Mouse (Mus musculus) midbrain, embryonic 16.5 days (tissue): ENCODE measurements around the gene Smoc1. TPM values are rescaled to one million over a fixed set of nuclear protein-coding genes. Genes with fewer than 3 reads are reported as not detected.

Experiments used
- ATAC-seq: fragments of 200-750 bp; cut with Nextera tagmentation; 2 replicates; pipeline ENCODE4 v1.8.0; 2017; ENCODE audit warnings: moderate TSS enrichment
- H3K27ac ChIP-seq: fragments of 300-500 bp; sonication (generic); 2 replicates; pipeline ENCODE4 v1.5.1; 2014; ENCODE audit warnings: mild to moderate bottlenecking, low read length, mixed read lengths
- H3K27me3 ChIP-seq: fragments of 300-500 bp; sonication (generic); 2 replicates; pipeline ENCODE4 v1.6.1; 2014; ENCODE audit warnings: low read depth, low read length, mixed read lengths; ENCODE audit not compliant: control insufficient read depth, insufficient read depth
- H3K36me3 ChIP-seq: fragments of 300-500 bp; sonication (generic); 2 replicates; pipeline ENCODE4 v1.6.1; 2014; ENCODE audit warnings: mild to moderate bottlenecking, low read length, moderate library complexity, mixed read lengths; ENCODE audit not compliant: control insufficient read depth, insufficient read depth
- H3K4me1 ChIP-seq: fragments of 300-500 bp; sonication (generic); 2 replicates; pipeline ENCODE4 v1.6.1; 2014; ENCODE audit warnings: mild to moderate bottlenecking, low read length, mixed read lengths; ENCODE audit not compliant: control insufficient read depth, insufficient read depth
- H3K4me2 ChIP-seq: fragments of 300-500 bp; sonication (generic); 2 replicates; pipeline ENCODE4 v1.6.1; 2014; ENCODE audit warnings: mild to moderate bottlenecking, low read length, mixed read lengths
- H3K4me3 ChIP-seq: fragments of 300-500 bp; sonication (generic); 2 replicates; pipeline ENCODE4 v1.5.1; 2014; ENCODE audit warnings: low read depth, mild to moderate bottlenecking, low read length, moderate library complexity, mixed read lengths
- H3K9ac ChIP-seq: fragments of 300-500 bp; sonication (generic); 2 replicates; pipeline ENCODE4 v1.6.1; 2014; ENCODE audit warnings: low read depth, low read length, mixed read lengths
- H3K9me3 ChIP-seq: fragments of 300-500 bp; sonication (generic); replicated peaks from 2 replicates; pipeline ENCODE4 v1.6.1; 2014; ENCODE audit warnings: mild to moderate bottlenecking, low read length, mixed read lengths; ENCODE audit not compliant: control insufficient read depth, poor library complexity, severe bottlenecking
- whole genome bisulfite sequencing: fragments of 180-500 bp; shearing (Covaris S2); extraction: QIAGEN DNeasy Blood & Tissue Kit; methylation state at CpG from one replicate; pipeline ENCODE4 v1.1.7; 2014; 5-methylcytosine and 5-hydroxymethylcytosine counted together
- polyA plus RNA-seq: library from polyadenylated mRNA; unstranded; fragments of >200 nt; fragmentation: Nextera tagmentation; extraction: Ambion mirVana; gene quantifications from 2 replicates; pipeline ENCODE4 v1.2.1, GENCODE M21; 2015

The Smoc1 gene
- polyA plus RNA-seq, 1 experiment from 2014 or later: 29.0 TPM

DNA sequence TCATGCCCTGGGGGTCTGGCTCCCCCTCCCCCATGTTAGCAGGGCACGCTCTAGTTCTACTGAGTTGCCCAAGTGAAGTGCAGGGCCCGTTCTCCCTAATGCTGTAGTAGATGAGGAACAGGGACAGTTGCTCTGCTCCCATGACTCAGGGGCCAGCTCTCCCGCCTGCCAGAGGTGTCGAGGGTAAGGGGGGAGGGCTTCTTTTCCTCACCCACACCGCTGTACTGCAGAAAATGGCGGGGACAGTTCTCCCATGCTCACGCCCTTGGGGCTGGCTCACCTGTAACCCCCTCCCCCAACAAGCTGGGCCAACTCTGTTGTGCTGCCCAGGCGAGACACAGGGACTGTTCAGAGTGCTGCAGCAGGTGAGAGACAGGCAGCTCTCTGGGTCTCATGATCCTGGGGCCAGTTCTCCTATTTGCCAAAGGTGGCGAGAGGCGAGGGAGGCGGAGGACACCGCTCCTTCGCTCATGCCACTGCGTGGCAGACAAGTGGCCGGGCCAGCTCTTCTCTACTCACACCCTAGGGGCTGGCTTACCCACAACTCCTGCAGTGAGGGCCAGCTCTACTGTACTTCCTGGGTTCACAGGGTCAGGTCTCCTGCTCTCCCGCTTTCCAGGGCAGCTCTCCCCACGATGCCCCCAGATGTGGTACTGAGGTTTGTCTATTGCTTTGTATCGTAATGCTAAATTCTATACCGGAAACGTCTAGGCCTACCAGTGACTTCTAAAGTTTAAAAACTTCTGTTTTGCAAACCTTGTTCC, 7.9 kb upstream of the Smoc1 start:
- no peak overlapping the region for H3K4me2 ChIP-seq
- H3K9ac ChIP-seq: no peak overlapping the region
- H3K4me1 ChIP-seq: no peaks in the 10 kb centered on the region
- H3K9me3 ChIP-seq: no peaks in the 10 kb centered on the region
- WGBS: 85% methylated on average over 20 of the region's 20 CpGs
- no peak overlapping the region for H3K27ac ChIP-seq
- H3K4me3 ChIP-seq: no peak overlapping the region
- H3K36me3 ChIP-seq: no peaks in the 10 kb centered on the region
- ATAC-seq: no peak
- no peaks in the 10 kb centered on the region for H3K27me3 ChIP-seq

DNA sequence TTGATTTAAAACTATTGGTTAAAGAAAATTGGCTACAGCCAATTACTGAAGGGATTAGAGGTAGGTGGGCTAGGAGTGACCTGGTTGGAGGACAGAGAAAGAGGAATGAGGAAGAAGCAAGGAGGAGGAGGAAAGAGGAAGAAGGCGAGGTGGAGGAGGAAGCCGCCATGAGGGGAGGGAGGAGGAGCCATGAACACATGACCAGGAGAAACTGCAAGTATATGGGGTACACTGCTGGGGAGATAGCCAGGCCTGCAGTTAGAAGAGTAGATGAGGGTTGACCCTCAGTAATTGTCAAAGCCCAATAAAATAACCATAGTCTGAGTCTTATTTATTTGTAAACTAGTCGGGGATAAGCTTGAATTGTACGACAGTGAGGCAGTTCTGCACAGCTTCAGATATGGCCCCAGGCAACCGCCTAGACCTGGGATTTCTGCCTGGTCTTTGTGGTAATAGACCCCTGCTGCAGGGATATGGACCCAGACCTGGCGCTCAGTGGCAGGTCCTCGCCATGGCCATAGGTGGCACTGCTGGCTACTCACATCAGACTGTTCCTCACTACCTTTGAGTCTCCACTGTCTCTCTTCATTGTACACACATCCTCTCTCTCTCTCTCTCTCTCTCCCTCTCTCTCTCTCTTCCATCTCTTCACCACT, 7.2 kb upstream of the Smoc1 start:
- no peaks in the 10 kb centered on the region for H3K27me3 ChIP-seq
- WGBS: 92% methylated on average over 7 of the region's 7 CpGs
- no peaks in the 10 kb centered on the region for H3K36me3 ChIP-seq
- H3K27ac ChIP-seq: no peak overlapping the region
- no peak overlapping the region for H3K9ac ChIP-seq
- H3K9me3 ChIP-seq: no peaks in the 10 kb centered on the region
- H3K4me2 ChIP-seq: no peak overlapping the region
- no peak for ATAC-seq
- H3K4me3 ChIP-seq: no peak overlapping the region
- no peaks in the 10 kb centered on the region for H3K4me1 ChIP-seq

DNA sequence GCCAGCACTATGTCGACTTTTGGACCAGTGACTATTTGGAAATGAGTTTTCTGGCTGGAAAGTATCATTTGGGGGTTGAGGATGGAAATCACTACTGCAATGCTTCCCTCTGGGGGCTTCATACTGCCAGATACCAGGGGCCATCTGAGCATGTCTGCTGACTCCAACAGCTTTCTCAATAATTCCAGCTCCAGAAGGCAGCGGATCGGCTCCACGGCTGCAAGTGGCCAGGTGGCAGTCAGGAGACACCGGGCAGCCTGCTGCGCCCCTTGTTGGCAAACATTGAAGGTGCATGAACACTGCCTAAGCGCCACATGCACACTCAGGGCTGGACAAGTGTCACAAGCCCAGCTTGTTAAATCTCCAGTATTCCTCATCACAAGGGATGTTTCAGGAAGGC, 2.2 kb upstream of the Smoc1 start:
- H3K4me1 ChIP-seq: peaks cover 8% of the 10 kb centered on the region; the same call in 1 of the 2 replicates
- no peak overlapping the region for H3K27ac ChIP-seq
- no peaks in the 10 kb centered on the region for H3K27me3 ChIP-seq
- WGBS: 88% methylated on average over 7 of the region's 7 CpGs
- H3K9ac ChIP-seq: no peak overlapping the region
- no peaks in the 10 kb centered on the region for H3K9me3 ChIP-seq
- H3K36me3 ChIP-seq: no peaks in the 10 kb centered on the region
- no peak overlapping the region for H3K4me2 ChIP-seq
- no peak overlapping the region for H3K4me3 ChIP-seq
- no peak for ATAC-seq

DNA sequence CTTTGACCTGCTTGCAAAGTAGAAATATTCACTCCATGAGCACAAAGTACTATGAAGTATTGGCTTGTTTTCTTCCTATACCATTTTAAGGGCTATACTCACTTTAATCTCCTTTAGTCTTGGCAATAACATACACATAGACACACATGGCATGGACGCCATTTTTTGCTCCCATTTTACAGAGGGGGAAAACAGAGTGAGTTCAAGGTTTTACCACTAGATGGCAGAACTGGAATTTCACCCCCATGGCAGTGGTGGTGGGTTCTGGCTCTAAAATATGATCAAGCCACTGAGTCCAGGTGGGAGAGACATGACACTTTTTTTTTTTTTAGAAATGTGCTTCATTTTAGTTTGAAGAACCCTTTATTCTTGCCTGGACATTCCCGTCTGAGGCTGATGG, 1.6 kb upstream of the Smoc1 start:
- Histone ChIP-seq H3K9me3 (no peaks in the 10 kb centered on the region), H3K9ac (no peak overlapping the region), H3K4me2 (no peak overlapping the region), H3K27ac (no peak overlapping the region), H3K36me3 (no peaks in the 10 kb centered on the region), H3K4me3 (no peak overlapping the region), H3K27me3 (no peaks in the 10 kb centered on the region), H3K4me1 (peaks cover 10% of the 10 kb centered on the region)
- ATAC-seq: no peak
- 62% methylated on average over 2 of the region's 2 CpGs for WGBS

DNA sequence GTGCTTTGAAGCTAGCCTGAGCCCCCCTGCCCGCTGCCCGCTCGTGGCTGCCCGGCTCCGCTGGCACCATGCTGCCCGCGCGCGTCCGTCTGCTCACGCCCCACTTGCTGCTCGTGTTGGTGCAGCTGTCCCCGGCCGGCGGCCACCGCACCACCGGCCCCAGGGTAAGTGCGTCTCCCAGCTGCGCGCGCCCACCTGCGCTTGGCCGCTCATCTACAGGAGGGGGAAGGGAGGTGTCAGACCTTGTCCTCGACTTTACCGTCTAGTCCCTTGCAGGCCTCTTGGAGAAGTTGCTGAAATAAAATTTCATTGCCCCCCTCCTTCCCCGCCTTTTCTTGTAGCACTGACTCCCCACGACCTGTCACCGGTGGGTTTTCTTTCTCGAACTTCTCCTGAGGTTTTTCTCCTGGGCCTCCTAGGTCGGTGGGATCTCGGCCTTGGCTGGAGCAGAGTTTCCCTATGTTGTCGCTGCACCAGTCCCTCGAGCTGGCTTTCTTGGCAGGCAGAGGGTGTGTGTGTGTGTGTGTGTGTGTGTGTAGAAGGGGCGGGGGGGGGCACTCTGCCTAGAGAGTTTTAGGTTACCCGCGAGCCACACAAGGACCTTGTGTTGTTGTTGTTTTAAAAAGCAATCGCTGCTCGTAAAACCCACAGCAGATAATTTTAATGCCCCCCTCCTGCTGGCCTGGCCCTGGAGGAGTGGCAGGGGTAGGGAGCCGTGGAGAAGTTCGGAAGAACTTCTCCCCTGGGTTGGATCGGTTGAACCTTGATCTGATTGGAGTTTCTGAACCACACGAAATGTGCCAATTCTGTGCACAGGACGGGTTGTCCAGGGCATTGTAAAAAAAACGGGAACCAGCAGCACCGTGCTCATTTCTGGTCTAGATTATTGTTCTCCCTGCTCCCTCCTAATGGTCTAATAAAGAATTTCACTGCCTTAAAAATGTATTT, 661 bp downstream of the Smoc1 start:
- Histone ChIP-seq H3K4me2 (peak overlapping the region; percentile 84), H3K27ac (0 out of 2 replicates have a peak overlapping the region, but pooled peaks have one; percentile 22), H3K27me3 (no peaks in the 10 kb centered on the region), H3K9ac (peak overlapping the region; percentile 82), H3K4me1 (peaks cover 10% of the 10 kb centered on the region), H3K4me3 (peak overlapping the region; percentile 86), H3K9me3 (no peaks in the 10 kb centered on the region), H3K36me3 (no peaks in the 10 kb centered on the region)
- peak; percentile 78 for ATAC-seq
- WGBS: 3% methylated on average over 43 of the region's 45 CpGs

DNA sequence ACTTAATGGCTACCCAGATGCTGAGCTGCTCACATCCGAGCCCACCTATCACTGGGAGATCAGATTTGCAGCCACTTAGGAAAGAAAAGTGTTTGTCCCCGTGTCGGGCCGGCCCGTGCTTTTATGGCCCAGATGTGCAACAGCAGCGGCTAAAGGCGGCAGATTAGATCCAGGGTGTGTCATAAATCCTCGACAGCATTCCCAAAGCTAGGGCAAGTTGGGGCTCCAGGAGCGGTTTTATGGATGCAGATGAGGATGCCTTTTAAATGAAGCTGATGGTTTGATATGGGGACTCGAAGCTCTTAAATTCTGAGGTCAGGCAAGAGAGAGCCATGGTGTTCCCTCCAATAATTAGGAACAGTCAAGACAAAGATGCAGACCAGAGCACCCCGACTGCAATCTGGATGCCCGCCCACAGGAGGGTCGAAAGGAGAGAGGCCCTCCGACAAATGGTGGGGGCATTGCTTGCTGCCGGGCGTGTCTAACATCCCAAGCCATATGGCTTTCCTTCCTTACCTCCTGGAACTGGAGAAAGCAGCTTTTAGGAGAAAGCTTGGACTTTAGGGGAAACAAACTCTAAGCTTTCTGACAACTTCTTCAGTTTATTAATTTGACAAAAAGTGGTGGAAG, 1.8 kb downstream of the Smoc1 start:
- no peaks in the 10 kb centered on the region for H3K27me3 ChIP-seq
- 51% methylated on average over 16 of the region's 16 CpGs for WGBS
- H3K27ac ChIP-seq: no peak overlapping the region
- peak overlapping the region; percentile 86 for H3K4me3 ChIP-seq
- peaks cover 11% of the 10 kb centered on the region for H3K4me1 ChIP-seq
- H3K9me3 ChIP-seq: no peaks in the 10 kb centered on the region
- H3K9ac ChIP-seq: peak overlapping the region; percentile 82; the same call in 1 of the 2 replicates
- H3K4me2 ChIP-seq: peak overlapping the region; percentile 84
- ATAC-seq: no peak
- H3K36me3 ChIP-seq: no peaks in the 10 kb centered on the region

DNA sequence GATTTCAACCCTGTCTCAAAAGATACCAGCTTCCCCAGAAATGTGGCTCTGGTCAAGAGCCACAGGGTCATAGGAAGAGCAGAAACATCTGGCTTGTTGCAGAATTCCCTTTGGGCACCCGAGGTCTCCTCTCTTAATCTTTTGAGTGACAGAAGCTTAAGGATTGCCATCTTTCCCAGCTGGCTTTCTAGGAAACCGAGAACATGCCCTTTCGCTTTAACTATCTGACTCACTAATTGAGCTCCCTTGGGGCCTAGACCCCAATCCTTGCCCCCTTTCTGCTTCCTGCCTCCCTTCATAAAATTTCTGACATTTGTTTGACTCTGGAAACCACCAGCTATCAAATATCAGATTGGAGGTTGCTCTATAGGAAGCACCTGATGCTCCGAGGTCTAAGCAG, 3.1 kb downstream of the Smoc1 start:
- H3K36me3 ChIP-seq: no peaks in the 10 kb centered on the region
- no peaks in the 10 kb centered on the region for H3K9me3 ChIP-seq
- peak overlapping the region; percentile 26; the same call in 1 of the 2 replicates for H3K4me2 ChIP-seq
- H3K4me3 ChIP-seq: no peak overlapping the region
- H3K27ac ChIP-seq: no peak overlapping the region
- 30% methylated on average over 4 of the region's 4 CpGs for WGBS
- no peaks in the 10 kb centered on the region for H3K27me3 ChIP-seq
- ATAC-seq: no peak
- no peak overlapping the region for H3K9ac ChIP-seq
- H3K4me1 ChIP-seq: peaks cover 13% of the 10 kb centered on the region

DNA sequence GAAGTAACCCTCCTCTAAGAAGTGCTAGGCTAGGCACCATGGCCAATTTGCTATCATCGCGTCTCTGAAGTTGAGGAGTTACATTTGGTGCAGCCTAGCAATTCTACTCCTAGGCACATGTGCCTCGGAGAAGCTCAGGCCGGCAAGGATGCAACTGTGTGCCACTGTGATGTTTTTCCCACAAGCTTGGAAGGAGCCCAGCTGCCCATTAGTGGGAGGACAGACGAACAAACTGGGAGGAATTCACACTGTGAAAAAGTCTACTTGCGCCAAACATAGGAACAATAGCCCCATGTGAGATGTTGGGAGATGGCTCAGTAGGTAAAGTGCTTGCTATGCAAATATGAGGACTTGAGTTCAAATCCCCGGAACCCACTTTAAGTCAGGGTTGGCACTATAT, 5.0 kb downstream of the Smoc1 start:
- Histone ChIP-seq H3K36me3 (no peaks in the 10 kb centered on the region), H3K4me3 (no peak overlapping the region), H3K27ac (no peak overlapping the region), H3K4me1 (peaks cover 13% of the 10 kb centered on the region), H3K9me3 (no peaks in the 10 kb centered on the region), H3K4me2 (no peak overlapping the region), H3K9ac (no peak overlapping the region), H3K27me3 (no peaks in the 10 kb centered on the region)
- no peak for ATAC-seq
- WGBS: 82% methylated on average over 7 of the region's 7 CpGs
